Mouse (Mus musculus) inflammation-experienced regulatory T-cells, adult 6 months (primary cell): ENCODE measurements around the gene Ephx4. TPM values are rescaled to one million over a fixed set of nuclear protein-coding genes. Genes with fewer than 3 reads are reported as not detected.

Experiments used
- ATAC-seq: one replicate; pipeline ENCODE4 v1.8.0; 2017
- polyA plus RNA-seq, 3 experiments: library from polyadenylated mRNA; unstranded; fragments of 100-300 nt; shearing (Covaris generic); gene quantifications; one replicate each; pipeline ENCODE4 v1.2.1; 2017

Gene Ephx4
- polyA plus RNA-seq, 3 experiments from 2014 or later, result 0.78 to 0.87 TPM; not detected in 1

- ATAC-seq, result no peak
These were observed 31.5 kb downstream of the Ephx4 start for GRCm38 (mm10) chr5:107434001-107434400.

GRCm38 (mm10) chr5:107436185-107436584, 33.6 kb downstream of the Ephx4 start:
- ATAC-seq, result no peak

GRCm38 (mm10) chr5:107436587-107437209, 34.2 kb downstream of the Ephx4 start:
- ATAC-seq, result no peak

GRCm38 (mm10) chr5:107437464-107438281, 35.1 kb downstream of the Ephx4 start, which contains the start of gene Btbd8:
Gene Btbd8, plus strand, starts transcription at chr5:107437997.
- peak; percentile 92 for ATAC-seq

- ATAC-seq, result no peak
These were observed 35.8 kb downstream of the Ephx4 start for GRCm38 (mm10) chr5:107438353-107438752.

- no peak for ATAC-seq
These were observed 39.3 kb downstream of the Ephx4 start for GRCm38 (mm10) chr5:107441881-107442280.

GRCm38 (mm10) chr5:107444251-107444650, 41.7 kb downstream of the Ephx4 start:
- no peak for ATAC-seq

GRCm38 (mm10) chr5:107447977-107448376, 45.4 kb downstream of the Ephx4 start:
- no peak for ATAC-seq

GRCm38 (mm10) chr5:107448784-107449183, 46.2 kb downstream of the Ephx4 start:
- ATAC-seq, result no peak

GRCm38 (mm10) chr5:107449620-107450019, 47.1 kb downstream of the Ephx4 start:
- no peak for ATAC-seq

GRCm38 (mm10) chr5:107450299-107450698, 47.8 kb downstream of the Ephx4 start:
- no peak for ATAC-seq

GRCm38 (mm10) chr5:107462147-107463076, 59.9 kb downstream of the Ephx4 start:
- ATAC-seq, result no peak

- no peak for ATAC-seq
These were observed 64.0 kb downstream of the Ephx4 start for GRCm38 (mm10) chr5:107466501-107466900.

GRCm38 (mm10) chr5:107467098-107467497, 64.6 kb downstream of the Ephx4 start:
- no peak for ATAC-seq

- no peak for ATAC-seq
These were observed 68.2 kb downstream of the Ephx4 start for GRCm38 (mm10) chr5:107470600-107471329.

Other genes starting within 250 kb of the Ephx4 start
- 10 to 100 TPM in 2 of 3 experiments, 1 to 10 TPM in 1; 2.1 to 17.2 (median 11.8) TPM for gene Tgfbr3, start 113.1 kb upstream of the Ephx4 start, polyA plus RNA-seq
- gene Brdt, start 71.6 kb upstream of the Ephx4 start, polyA plus RNA-seq, result under 1 TPM in 1 of 3 experiments, not detected in 2; 0.62 TPM
- not detected for gene Lpcat2b, start 28.8 kb downstream of the Ephx4 start, polyA plus RNA-seq
- 10 to 100 TPM in 1 of 3 experiments, 1 to 10 TPM in 2; 6.5 to 14.2 (median 7.2) TPM for gene Btbd8, start 35.3 kb downstream of the Ephx4 start, polyA plus RNA-seq
- gene Gm42669, start 104.9 kb downstream of the Ephx4 start, polyA plus RNA-seq, result 1 to 10 TPM in 2 of 3 experiments, under 1 TPM in 1; 0.63 to 1.5 (median 1.1) TPM
- gene 1700028K03Rik, start 132.0 kb downstream of the Ephx4 start, polyA plus RNA-seq, result under 1 TPM; 0.20 to 0.34 (median 0.32) TPM
- gene Rpap2, start 194.6 kb downstream of the Ephx4 start, polyA plus RNA-seq, result 10 to 100 TPM; 36.2 to 42.6 (median 42.6) TPM
- gene Glmn, start 195.2 kb downstream of the Ephx4 start, polyA plus RNA-seq, result 10 to 100 TPM; 25.3 to 34.8 (median 29.2) TPM